Mouse (Mus musculus): Measurements from ENCODE around the gene Ssh2. TPM values are rescaled to one million over a fixed set of nuclear protein-coding genes. Genes with fewer than 3 reads are reported as not detected.

Gene Ssh2
- 14.1 TPM for polyA plus RNA-seq (2014; fragmentation: Illumina TruSeq; extraction: RNeasy Lipid Tissue Mini Kit (QIAGEN cat#74804); ENCODE audit: low read depth, low replicate concordance)

DNA sequence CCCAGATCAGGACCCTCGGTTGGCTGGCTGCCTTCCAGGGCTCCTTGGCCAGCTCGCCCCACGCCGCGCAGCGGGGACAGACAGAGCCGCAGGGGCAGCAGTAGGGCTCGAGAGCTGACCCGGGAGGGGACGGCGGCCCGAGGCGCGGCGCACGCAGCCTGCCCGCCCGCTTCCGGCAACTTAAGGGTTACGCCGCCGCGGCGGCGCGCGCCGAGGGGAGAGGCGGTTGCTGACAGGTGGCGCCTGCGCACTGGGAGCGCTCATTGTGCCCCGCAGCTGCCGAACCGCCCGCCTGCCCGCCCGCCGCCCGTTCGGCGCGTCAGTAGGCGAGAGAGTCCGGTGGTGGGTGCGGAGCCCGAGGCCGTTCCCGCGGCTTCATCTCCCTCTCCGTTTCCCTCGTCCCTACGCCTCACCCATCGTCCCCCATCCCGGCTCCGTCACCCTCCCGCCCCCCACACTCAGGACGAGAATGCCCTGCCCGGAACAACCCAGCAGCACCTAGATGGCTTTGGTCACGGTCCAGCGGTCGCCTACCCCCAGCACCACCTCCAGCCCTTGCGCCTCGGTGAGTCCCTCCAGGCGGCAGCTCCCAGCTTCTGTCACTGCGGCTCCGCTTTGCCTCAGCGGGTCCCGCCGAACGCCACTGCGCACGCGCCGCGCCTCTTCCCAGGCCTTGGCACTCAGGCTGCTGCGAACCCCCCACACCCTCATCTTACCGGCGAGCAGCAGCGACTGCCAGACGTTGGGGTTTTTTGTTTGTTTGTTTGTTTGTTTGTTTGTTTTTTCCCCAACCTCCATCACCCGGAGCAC, at the start of gene Ssh2:
TSS of gene Ssh2 (plus strand) at position 337 of the 810 bp plus-strand sequence.

DNA sequence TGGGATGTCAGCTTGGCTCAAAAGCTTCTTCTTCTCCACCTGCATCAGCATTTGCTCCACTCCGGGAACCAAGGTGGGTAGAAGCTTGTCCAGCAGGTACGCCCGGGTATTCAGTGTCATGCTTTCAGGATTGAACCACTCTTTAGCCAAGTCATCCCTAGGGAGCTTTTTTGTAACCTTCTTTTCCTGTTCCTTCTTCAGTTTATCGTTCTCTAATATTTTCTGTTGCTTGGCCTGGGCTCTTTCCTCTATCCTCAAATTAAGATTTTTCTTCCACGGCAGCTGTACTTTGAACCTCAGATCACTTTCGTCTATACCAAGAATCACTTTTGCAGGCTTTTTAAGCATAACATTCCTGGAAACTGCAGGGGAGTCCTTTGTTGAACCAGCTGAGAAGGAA, 27.2 kb upstream of the Ssh2 start, which contains the start of gene Efcab5:
TSS of gene Efcab5 (minus strand) at position 101 of the 400 bp plus-strand sequence.

DNA sequence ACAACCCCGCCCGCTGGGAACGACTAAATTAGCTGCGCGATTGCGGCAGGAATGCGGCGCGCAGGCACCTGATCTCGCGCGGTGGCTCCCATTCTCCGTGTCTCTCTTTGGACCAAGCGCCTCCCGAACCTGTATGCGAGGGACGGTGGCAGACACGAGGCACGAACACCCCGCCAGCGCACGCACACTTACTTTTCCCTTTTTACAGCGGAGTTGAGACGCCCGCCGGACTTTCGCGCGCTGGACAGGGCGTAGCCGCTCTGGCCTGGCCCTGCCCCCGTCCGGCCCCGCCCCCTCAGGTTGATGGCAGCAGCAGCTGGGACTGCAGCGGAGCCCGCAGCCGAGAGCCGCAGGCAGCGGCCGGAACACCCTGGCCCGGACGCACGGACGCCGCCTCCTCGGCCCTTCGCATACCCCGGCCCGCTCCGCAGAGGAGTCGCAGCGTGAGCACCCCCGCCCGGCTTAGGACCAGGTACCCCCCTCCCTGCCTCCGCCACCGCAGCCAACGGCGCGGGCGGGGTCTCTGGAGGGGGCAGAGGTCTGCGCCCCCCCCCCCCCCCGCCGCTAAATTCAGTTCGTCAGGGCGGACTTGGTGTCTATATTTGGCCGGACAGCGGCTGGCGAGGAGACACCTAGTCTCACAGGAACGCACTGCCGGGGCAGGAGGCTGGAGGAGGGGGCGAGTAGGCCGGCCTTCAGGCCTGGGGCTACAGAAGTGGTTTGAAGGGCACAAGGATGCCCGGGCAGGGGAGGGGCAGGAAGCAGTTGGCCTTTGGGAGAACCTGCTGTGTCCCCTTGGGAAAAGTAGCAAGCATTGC, 246.4 kb downstream of the Ssh2 start, which contains the start of gene Coro6:
TSS of gene Coro6 (plus strand) at position 129 of the 818 bp plus-strand sequence.

DNA sequence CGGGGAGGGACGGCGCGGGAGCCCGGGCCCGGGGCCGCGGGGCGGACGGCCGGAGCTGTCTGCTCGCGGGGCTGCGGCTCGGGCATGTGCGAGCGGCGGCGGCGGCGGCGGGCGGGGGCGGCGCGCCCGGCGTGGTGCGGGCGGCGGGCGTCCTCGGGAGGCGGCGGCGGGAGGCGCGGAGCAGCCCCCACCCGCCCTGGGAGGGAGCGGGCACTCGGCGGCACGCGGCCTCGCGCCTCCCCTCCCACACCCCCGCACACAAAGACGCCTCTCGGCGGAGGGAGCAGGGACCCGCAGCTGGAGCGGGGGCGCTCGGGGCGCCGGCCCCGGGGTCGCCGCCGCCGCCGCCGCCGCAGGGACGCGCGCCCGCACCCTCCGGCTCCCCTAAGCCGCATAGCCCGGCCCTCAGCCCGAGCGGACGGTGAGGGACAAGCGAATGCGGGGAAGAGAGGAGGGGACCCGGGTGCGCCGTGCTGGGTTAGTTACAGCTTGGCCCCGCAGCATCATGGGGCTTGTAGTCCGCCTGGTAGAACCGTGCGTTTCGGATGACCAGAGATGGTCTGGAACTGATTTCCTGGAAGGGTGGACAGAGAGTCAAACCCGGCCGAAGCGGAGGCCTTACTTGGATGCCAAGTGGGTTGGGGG, 273.6 kb downstream of the Ssh2 start, which contains the start of gene Ankrd13b:
TSS of gene Ankrd13b (minus strand) at position 88 of the 645 bp plus-strand sequence.

DNA sequence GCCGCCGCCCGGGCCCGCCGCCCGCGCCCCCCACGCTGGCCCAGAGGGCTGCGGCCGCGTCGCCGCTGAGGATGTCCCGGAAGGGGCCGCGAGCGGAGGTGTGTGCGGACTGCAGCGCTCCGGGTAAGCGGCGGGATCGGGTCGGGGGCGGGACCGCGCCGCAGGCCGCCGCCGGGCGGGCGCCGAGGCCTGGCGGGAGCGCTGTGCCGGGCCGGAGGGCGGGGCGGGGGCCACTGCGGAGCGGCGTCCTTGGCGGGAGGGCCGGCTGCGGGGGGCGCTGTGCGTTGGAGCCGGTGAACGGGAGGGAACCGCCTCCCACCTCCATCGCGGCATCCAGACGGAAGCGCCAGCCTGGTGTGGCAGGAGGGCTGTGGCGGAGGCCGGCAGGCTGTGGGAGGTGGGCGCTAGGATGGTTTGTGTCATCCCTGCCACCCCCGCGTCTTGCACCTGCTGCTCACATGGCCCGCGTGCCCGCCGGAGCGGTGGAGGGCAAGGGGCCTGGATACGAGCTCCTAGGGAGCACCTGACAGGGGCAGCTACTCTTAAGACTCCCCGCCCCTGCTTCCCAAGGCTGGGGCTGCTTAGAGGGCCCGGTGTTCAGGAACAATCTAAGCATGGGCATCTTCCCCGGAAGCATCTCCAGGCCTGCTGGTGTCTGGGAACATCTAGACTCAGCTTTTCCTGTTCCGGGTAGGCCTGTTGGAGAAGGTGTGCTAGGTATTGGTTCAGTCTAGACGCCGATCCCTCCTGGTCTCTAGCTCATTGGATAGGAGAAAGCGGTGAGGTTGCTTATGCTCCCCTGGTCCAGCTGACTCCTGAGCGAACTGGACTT, 277.6 kb downstream of the Ssh2 start, which contains the start of gene Git1:
TSS of gene Git1 (plus strand) at position 51 of the 832 bp plus-strand sequence.

Other genes with a start within 250 kb of the Ssh2 start
- gene Slc6a4, start 217.7 kb upstream of the Ssh2 start, polyA plus RNA-seq (2014; fragmentation: Illumina TruSeq; extraction: RNeasy Lipid Tissue Mini Kit (QIAGEN cat#74804); ENCODE audit: low read depth, low replicate concordance) = 41.6 TPM
- gene Nsrp1, start 137.9 kb upstream of the Ssh2 start, polyA plus RNA-seq (2014; fragmentation: Illumina TruSeq; extraction: RNeasy Lipid Tissue Mini Kit (QIAGEN cat#74804); ENCODE audit: low read depth, low replicate concordance) = 36.0 TPM
- gene Efcab5, start 27.3 kb upstream of the Ssh2 start, polyA plus RNA-seq (2014; fragmentation: Illumina TruSeq; extraction: RNeasy Lipid Tissue Mini Kit (QIAGEN cat#74804); ENCODE audit: low read depth, low replicate concordance) = 0.76 TPM
- gene Coro6, start 246.1 kb downstream of the Ssh2 start, polyA plus RNA-seq (2014; fragmentation: Illumina TruSeq; extraction: RNeasy Lipid Tissue Mini Kit (QIAGEN cat#74804); ENCODE audit: low read depth, low replicate concordance) = not detected